Mouse (Mus musculus): ENCODE measurements around the gene Paxx. TPM values are rescaled to one million over a fixed set of nuclear protein-coding genes. Genes with fewer than 3 reads are reported as not detected.

Paxx gene
- polyA plus RNA-seq, 2 experiments: 7.3 to 7.9 TPM

DNA sequence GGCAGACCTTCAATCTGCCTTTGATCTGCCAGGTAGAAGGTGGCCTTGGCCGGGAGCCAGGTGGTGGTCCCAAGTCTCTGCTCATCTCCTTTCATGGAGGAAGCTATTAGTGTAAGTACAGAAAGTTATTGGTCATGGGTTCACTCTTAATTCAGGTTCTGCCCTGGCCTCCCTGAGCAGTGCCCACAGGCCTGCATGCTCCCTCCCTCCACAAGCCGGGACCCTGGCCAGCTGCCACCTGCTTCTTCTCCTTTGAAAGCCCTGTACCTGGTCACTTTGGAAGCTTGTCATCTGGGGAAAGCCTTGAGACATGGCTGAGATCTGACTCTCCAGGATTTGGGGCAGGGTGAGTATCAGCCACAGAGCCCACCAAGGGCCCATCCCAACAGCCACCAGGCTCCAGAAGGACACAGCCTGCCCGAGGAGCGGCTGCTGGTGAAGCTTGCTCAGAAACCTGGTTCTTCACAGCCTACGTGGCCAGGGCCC lies 32.6 kb upstream of the Paxx start, which contains the start of gene Lcn12:
Gene Lcn12 (minus strand): TSS at position 436 of the 486 bp plus-strand sequence.
- no peak for ATAC-seq (ENCODE audit: insufficient read depth)
- Histone ChIP-seq H3K4me2 (ENCODE audit: low read depth) (no peak within 1 kb of the TSS), H3K4me3 (ENCODE audit: insufficient read depth in 1 of 2, low read depth in 2 of 2, low read length in 2 of 2) (no peak within 1 kb of the TSS), H3K27me3 (ENCODE audit: control insufficient read depth, insufficient read depth, low read length) (no peaks in the 10 kb centered on the region), H3K9me3 (ENCODE audit: control insufficient read depth, low read length) (no peaks in the 10 kb centered on the region), H3K36me3 (replicated peaks; ENCODE audit: control insufficient read depth, insufficient read depth, low read depth) (no peaks in the 10 kb centered on the region), H3K27ac (no peak within 1 kb of the TSS), H3K9ac (replicated peaks) (no peak within 1 kb of the TSS), H3K4me1 (replicated peaks; ENCODE audit: control insufficient read depth in 2 of 2, insufficient read depth in 2 of 2, low read length in 1 of 2) (peaks cover 0 to 2% of the 10 kb centered on the region in 2 experiments; a peak in 1 of 4 replicates)
- TF ChIP-seq CTCF (IDR thresholded peaks at IDR 0.05; ENCODE audit: low read depth) (no peak), EP300 (IDR thresholded peaks at IDR 0.05; ENCODE audit: low read depth) (no peak)
- DNase-seq (ENCODE audit: low read depth in 3 of 3, low spot score in 3 of 3): no peak
- WGBS (ENCODE audit: insufficient replicate concordance): 76% methylated on average over 5 of the region's 5 CpGs

GRCm38 (mm10) chr2:25492988-25493387 lies 32.1 kb upstream of the Paxx start:
- TF ChIP-seq EP300 (IDR thresholded peaks at IDR 0.05; ENCODE audit: low read depth) (no peak), CTCF (IDR thresholded peaks at IDR 0.05; ENCODE audit: low read depth) (no peak)
- Histone ChIP-seq H3K36me3 (replicated peaks; ENCODE audit: control insufficient read depth, insufficient read depth, low read depth) (no peaks in the 10 kb centered on the region), H3K4me3 (ENCODE audit: insufficient read depth in 1 of 2, low read depth in 2 of 2, low read length in 2 of 2) (no peak overlapping the region), H3K4me1 (replicated peaks; ENCODE audit: control insufficient read depth in 2 of 2, insufficient read depth in 2 of 2, low read length in 1 of 2) (peaks cover 0 to 4% of the 10 kb centered on the region in 2 experiments; a peak in 1 of 4 replicates), H3K9me3 (ENCODE audit: control insufficient read depth, low read length) (no peaks in the 10 kb centered on the region), H3K4me2 (ENCODE audit: low read depth) (no peak overlapping the region), H3K27ac (no peak overlapping the region), H3K27me3 (ENCODE audit: control insufficient read depth, insufficient read depth, low read length) (no peaks in the 10 kb centered on the region), H3K9ac (replicated peaks) (no peak overlapping the region)
- no peak for DNase-seq (ENCODE audit: low read depth in 3 of 3, low spot score in 3 of 3)
- 51% methylated on average over 5 of the region's 5 CpGs for WGBS (ENCODE audit: insufficient replicate concordance)
- ATAC-seq (ENCODE audit: insufficient read depth): no peak

DNA sequence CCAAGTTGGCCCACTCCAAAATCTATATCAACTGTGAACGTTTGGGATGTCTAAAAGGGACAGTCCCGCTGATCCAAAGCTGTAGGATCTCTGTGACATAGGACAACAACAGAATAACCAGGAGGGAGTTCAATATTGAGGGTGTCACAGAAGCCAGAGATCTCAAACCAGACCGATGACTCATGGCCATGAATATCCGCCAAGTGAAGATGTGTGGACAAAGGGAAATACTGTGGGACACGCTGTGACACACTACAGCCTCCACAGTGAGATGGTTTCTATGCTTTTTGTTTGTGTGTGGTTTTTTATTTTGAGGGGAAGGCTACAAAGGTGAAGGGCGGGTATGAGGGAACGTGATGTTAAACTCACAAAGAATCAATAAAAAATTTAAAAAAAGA lies 27.8 kb upstream of the Paxx start:
- peaks cover 0 to 20% of the 10 kb centered on the region in 2 experiments; a peak in 2 of 4 replicates for H3K4me1 ChIP-seq (replicated peaks; ENCODE audit: control insufficient read depth in 2 of 2, insufficient read depth in 2 of 2, low read length in 1 of 2)
- H3K9ac ChIP-seq (replicated peaks): no peak overlapping the region
- TF ChIP-seq EP300 (IDR thresholded peaks at IDR 0.05; ENCODE audit: low read depth): no peak
- TF ChIP-seq CTCF (IDR thresholded peaks at IDR 0.05; ENCODE audit: low read depth): no peak
- no peaks in the 10 kb centered on the region for H3K27me3 ChIP-seq (ENCODE audit: control insufficient read depth, insufficient read depth, low read length)
- H3K36me3 ChIP-seq (replicated peaks; ENCODE audit: control insufficient read depth, insufficient read depth, low read depth): no peaks in the 10 kb centered on the region
- no peak overlapping the region; the same call in 1 of the 2 replicates for H3K4me2 ChIP-seq (ENCODE audit: low read depth)
- no peak for ATAC-seq (ENCODE audit: insufficient read depth)
- DNase-seq (ENCODE audit: low read depth in 3 of 3, low spot score in 3 of 3): no peak
- no peak overlapping the region for H3K4me3 ChIP-seq (ENCODE audit: insufficient read depth in 1 of 2, low read depth in 2 of 2, low read length in 2 of 2)
- H3K9me3 ChIP-seq (ENCODE audit: control insufficient read depth, low read length): no peaks in the 10 kb centered on the region
- H3K27ac ChIP-seq: no peak overlapping the region
- 64% methylated on average over 7 of the region's 7 CpGs for WGBS (ENCODE audit: insufficient replicate concordance)

- Histone ChIP-seq H3K36me3 (replicated peaks; ENCODE audit: control insufficient read depth, insufficient read depth, low read depth) (no peaks in the 10 kb centered on the region), H3K27me3 (ENCODE audit: control insufficient read depth, insufficient read depth, low read length) (no peaks in the 10 kb centered on the region), H3K4me1 (replicated peaks; ENCODE audit: control insufficient read depth in 2 of 2, insufficient read depth in 2 of 2, low read length in 1 of 2) (peaks cover 0 to 20% of the 10 kb centered on the region in 2 experiments; a peak in 2 of 4 replicates), H3K4me3 (ENCODE audit: insufficient read depth in 1 of 2, low read depth in 2 of 2, low read length in 2 of 2) (no peak overlapping the region), H3K27ac (no peak overlapping the region), H3K4me2 (ENCODE audit: low read depth) (peak overlapping the region; percentile 2), H3K9me3 (ENCODE audit: control insufficient read depth, low read length) (no peaks in the 10 kb centered on the region), H3K9ac (replicated peaks) (no peak overlapping the region)
- ATAC-seq (ENCODE audit: insufficient read depth): peak; percentile 77
- TF ChIP-seq CTCF (IDR thresholded peaks at IDR 0.05; ENCODE audit: low read depth): no peak
- TF ChIP-seq EP300 (IDR thresholded peaks at IDR 0.05; ENCODE audit: low read depth): no peak
- WGBS (ENCODE audit: insufficient replicate concordance): 56% methylated on average over 6 of the region's 6 CpGs
- no peak for DNase-seq (ENCODE audit: low read depth in 3 of 3, low spot score in 3 of 3)
These were observed 27.2 kb upstream of the Paxx start for GRCm38 (mm10) chr2:25487965-25488670.

DNA sequence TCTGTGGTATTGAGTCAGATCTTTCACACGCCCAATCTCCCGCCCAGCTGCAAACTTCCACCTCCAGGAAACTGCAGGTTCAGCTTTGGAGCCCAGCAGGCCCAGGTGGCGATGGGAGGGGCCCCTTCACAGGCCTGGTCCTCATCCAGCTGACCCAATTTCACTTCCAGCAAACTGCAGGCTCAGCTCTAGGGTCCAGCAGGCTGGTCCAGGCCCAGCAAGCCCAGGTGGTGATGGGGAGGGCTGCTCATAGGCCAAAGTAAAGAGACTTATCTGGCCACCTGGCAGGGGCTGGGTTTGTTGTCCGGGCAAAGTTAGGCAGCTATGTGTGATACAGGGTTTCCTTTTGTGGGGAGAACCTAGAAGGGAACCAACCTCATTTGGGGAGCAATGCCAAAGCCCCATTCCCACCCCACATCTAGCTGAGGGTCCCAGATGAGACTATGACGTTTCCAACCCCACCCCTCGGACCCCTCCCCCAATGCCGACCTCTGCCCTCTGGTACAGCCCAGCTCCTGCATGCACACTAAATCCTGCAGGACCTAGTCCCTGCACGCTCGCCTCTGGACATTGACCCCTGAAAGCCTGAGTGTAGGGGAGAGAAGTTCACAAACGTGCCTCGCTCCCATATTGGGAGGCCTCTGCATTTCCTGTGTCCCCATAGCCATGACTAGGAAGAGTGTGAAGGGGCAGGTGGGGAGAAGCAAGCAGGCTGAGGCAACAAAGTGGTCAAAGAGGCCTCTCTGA lies 24.2 kb upstream of the Paxx start:
- no peaks in the 10 kb centered on the region for H3K36me3 ChIP-seq (replicated peaks; ENCODE audit: control insufficient read depth, insufficient read depth, low read depth)
- H3K27me3 ChIP-seq (ENCODE audit: control insufficient read depth, insufficient read depth, low read length): no peaks in the 10 kb centered on the region
- peaks cover 0 to 20% of the 10 kb centered on the region in 2 experiments; a peak in 2 of 4 replicates for H3K4me1 ChIP-seq (replicated peaks; ENCODE audit: control insufficient read depth in 2 of 2, insufficient read depth in 2 of 2, low read length in 1 of 2)
- H3K27ac ChIP-seq: no peak overlapping the region
- 56% methylated on average over 11 of the region's 11 CpGs for WGBS (ENCODE audit: insufficient replicate concordance)
- TF ChIP-seq EP300 (IDR thresholded peaks at IDR 0.05; ENCODE audit: low read depth): no peak
- TF ChIP-seq CTCF (IDR thresholded peaks at IDR 0.05; ENCODE audit: low read depth): no peak
- no peak overlapping the region for H3K4me2 ChIP-seq (ENCODE audit: low read depth)
- H3K9me3 ChIP-seq (ENCODE audit: control insufficient read depth, low read length): no peaks in the 10 kb centered on the region
- H3K9ac ChIP-seq (replicated peaks): no peak overlapping the region
- ATAC-seq (ENCODE audit: insufficient read depth) (peak; percentile 66), DNase-seq (ENCODE audit: low read depth in 3 of 3, low spot score in 3 of 3) (no peak)
- H3K4me3 ChIP-seq (ENCODE audit: insufficient read depth in 1 of 2, low read depth in 2 of 2, low read length in 2 of 2): no peak overlapping the region

Data from liver, embryonic 14.5 days (tissue).